Mouse (Mus musculus) erythroblast, embryonic 14.5 days (primary cell): Measurements from ENCODE around the gene Tuba1a.

Experiments used
- GATA1 ChIP-seq: IDR thresholded peaks from 2 replicates; pipeline ENCODE4 v1.6.1; 2012; ENCODE audit warnings: low read length, inconsistent platforms, mixed read lengths
- TAL1 ChIP-seq: IDR thresholded peaks from 3 replicates; pipeline ENCODE4 v1.6.1; 2012; ENCODE audit warnings: low read length, inconsistent platforms, mixed read lengths

GRCm38 (mm10) chr15:98988787-98989186 is 35.3 kb upstream of the Tuba1a start:
- TF ChIP-seq GATA1 = no peak
- TF ChIP-seq TAL1 = no peak
